Mouse (Mus musculus) regulatory T cell (primary cell): ENCODE data around the gene Grk3.

Experiments used
- in situ Hi-C: fragments of 300-600 bp; cut with MboI, MseI; formaldehyde crosslinking; loops from one replicate; pipeline ENCODE4 v1.15.1; 2025; ENCODE audit warnings: high pct_unique_total_duplicates

Grk3 gene

DNA sequence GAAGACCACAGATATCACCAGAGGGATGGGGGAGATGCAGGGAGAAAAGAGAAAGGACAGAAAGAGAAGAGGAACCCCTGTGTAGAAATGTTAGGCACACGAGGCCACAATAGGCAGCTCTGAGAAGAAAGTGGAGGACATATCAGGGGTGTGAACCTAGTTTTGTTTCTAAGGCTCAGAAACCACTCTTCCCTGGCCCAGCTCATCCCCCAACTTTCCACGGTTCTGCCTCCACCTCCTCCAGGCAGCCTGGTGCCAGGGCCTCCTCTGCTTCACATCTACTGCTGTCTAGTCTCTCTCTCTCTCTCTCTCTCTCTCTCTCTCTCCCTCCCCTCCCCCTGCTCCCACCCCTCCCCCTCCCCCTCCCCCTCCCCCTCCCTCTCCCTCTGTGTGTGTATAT lies 7.1 kb downstream of the Grk3 start:
- in situ Hi-C loops: no loop called here

GRCm38 (mm10) chr5:113006997-113007396 lies 8.6 kb downstream of the Grk3 start:
- in situ Hi-C loops: no loop called here

- in situ Hi-C loops: no loop called here
These were observed 9.6 kb downstream of the Grk3 start for GRCm38 (mm10) chr5:113005941-113006391.

DNA sequence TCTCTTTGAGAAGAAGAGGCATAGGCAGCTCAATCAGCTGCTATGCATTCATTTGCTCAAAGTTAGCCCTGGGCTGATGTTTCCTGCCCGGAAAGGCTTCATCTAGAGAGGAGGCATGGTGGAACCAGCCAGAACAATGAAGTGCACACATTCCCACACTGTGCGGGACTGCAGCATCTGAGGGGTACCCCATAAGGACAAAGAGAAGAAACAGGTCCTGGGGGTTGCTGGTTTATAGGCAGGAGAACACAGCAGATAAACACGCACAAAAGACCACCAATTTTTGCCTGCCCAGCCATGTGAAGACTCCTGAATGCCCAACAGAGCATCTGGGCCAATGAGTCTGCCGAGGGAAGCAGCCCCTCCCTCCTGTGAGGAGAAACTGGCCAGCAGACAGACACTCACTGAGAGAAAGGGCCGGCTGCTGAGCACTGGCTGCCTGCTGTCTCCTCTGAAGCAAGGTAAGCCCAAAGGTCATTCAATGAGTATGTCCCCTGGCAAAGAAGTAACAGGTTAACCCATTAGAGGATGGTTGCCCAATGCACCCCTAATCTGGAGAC lies 12.7 kb downstream of the Grk3 start:
- in situ Hi-C loops: no loop called here

DNA sequence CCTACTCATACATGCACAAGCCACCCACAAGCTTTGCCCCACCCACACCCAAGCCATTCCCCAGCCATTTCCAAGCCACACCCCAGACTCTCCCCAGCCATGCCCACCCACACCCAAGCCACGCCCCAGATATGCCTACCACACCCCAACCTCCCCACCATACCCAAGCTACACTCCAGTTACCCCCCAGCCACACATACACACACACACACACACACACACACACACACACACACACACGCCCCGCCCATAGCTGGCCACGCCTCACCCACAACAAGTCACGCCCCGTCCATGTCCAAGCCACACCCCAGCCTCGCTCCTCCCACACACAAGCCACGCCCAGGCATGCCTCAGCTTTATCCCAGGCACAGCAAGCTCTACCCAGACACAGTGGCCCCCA lies 16.4 kb downstream of the Grk3 start:
- in situ Hi-C loops: no loop called here

DNA sequence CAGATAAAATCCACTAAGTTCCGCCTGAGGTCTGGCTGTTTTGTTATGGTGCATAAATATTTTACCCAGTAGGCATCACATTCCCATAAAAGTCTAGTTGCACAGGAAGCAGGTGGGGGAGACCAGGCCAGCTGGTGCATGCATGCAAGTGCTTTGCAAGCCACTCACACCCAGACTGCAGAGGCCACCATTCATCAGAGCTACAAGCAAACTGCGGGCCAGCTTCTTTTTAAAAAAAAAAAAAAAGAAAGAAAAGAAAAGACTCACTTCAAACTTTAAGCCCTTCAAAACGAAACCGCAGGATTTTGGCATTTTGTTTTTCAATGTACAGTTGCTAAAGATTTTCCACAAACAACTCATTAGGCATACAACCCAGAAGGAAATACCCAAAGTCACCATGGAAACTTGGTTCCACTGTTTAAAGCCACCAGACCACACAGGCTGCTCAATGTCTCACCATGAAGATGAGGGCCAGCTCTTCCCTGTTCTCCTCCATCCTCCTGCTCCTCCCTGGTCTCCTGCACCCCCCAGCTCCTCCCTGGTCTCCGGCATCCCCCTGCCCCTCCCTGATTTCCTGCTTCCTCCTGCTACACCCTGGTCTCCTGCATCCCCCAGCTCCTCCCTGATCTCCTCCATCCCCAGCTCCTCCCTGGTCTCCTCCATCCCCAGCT lies 17.9 kb downstream of the Grk3 start:
- in situ Hi-C loops: no loop called here

- in situ Hi-C loops: no loop called here
These were observed 24.3 kb downstream of the Grk3 start for GRCm38 (mm10) chr5:112991245-112991644.

DNA sequence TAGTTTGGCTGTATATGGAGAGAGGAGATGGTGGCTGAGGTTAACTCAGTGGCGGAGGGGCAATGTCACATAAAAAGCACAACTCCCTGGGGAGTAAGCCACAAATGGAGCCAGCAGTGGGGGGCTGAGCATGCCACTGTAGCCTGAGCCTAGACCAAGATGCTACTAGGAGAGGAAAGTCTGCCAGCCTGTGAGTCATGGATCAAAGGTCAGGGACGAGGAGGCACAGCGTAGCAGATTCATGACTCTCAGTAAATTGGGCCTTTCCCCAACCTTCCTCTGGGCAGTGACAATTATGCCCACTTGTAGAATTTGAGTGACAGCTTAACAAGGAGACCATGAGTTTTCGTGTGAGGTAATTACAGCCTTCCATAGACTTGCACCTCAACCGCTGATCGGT lies 33.7 kb downstream of the Grk3 start:
- in situ Hi-C loops: no loop called here

DNA sequence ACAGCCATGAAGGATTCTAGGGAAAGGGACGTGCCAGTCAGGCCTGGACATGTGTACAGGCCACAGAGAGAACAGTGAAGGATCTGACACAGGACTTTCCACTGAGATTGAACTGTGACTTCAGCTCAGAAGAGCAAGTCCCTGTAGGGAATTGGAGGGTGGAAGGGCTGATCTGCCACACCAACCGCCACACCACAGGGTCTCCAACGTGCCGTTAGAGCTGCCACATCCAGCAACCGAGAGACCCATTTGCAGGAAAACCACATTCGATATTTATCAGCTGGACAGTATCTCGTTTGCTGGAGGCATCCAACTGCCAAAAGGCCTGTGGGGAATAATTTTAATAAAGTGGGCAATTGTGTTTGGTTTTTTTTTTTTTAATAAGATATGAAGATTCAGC lies 35.9 kb downstream of the Grk3 start:
- in situ Hi-C loops: no loop called here

DNA sequence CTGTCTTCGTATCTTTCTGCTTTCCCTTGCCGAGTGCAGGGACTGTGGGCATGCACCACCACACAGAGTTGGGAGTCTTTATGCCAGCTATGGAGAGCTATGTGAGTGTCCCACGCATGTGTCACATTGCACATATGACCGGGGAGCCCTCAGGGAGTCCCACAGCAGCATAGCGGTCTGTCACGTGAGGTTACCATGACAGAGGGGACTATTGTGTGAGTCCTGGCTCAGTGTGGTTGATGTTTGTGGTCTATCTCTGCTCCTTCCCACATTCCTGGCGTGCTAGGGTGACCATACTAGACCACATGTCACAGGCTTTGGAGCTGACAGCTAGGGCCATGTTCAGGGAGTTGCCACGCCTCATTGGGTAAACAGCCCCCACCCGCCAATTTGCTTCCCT lies 36.4 kb downstream of the Grk3 start:
- in situ Hi-C loops: no loop called here

DNA sequence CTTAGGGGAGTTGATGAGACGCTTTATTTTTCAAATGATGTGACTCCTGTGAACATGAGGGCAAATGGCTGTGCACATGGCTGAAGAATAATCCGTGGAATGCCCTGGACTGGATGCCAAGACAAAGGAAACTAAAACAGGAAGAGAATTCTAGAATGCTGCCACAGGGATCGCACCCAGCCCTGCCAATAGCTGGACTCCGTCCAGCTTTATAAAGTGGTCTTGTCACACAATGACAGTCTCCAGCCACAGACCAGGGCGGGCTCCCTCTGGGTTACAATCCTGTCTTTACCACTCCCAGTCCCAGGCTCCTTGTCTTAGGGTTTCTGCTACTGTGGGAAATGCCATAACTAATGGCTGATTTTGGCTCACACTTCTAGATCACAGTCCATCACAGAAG lies 38.5 kb downstream of the Grk3 start:
- in situ Hi-C loops: no loop called here

DNA sequence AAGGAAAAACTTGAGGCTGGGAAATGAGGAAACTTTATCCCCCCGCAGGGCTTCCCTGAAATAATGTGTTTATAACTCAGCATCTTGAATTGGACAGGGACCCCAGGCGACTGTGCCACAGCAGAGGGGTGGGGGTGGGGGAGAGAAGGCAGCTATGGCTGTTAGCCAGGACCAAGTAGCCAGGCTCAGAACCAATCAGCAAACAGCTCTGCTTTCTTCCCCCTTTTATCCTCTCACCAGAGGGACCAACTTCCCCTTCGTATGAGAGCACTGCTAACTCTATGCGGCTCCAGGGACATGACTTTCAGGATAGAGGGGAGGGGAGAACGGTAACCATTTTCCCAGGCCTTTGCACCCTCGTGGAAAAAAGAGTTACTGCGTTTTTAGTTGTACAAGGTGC lies 42.0 kb downstream of the Grk3 start:
- in situ Hi-C loops: no loop called here

GRCm38 (mm10) chr5:112972297-112972696 lies 43.3 kb downstream of the Grk3 start:
- in situ Hi-C loops: no loop called here

GRCm38 (mm10) chr5:112963495-112963894 lies 52.1 kb downstream of the Grk3 start:
- in situ Hi-C loops: no loop called here

- in situ Hi-C loops: no loop called here
These were observed 53.4 kb downstream of the Grk3 start for GRCm38 (mm10) chr5:112962166-112962565.

- in situ Hi-C loops: no loop called here
These were observed 54.7 kb downstream of the Grk3 start for GRCm38 (mm10) chr5:112960911-112961310.

GRCm38 (mm10) chr5:112958293-112958692 lies 57.3 kb downstream of the Grk3 start:
- in situ Hi-C loops: no loop called here

DNA sequence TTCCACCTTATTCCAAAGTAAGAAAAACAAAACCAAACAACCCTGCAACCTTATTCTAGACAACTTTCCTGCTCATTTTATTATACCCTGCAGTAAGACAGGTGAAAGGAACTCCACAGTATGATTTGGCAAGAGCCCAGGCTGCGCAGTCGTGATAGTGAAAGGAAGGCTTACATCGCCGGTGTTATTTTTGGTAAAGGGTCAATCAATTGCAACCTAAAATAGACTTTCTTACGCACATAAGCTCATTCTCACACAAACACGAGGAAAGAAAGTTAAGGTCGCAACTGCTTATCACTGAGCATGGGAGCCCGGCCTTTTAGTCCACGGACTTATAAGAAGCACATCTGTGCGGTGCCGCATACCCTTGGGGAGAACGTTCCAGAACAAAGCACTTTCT lies 58.8 kb downstream of the Grk3 start:
- in situ Hi-C loops: no loop called here

DNA sequence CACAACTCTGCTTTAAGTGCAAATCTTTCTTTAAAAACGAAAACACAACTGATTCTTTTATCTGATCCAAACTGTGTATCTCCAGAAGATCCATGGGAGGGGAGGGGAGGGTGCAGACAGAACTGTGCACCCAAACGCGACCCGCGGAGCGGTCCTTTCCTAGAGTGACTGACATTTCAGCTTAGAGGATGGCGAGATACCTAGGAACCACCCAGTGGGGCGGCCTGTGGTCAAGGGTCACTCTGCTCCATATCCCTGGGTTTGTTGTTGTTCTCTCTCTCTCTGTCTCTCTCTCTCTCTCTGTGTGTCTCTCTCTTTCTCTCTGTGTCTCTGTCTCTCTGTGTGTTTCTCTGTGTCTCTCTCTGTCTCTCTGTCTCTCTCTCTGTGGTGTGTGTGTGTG lies 59.2 kb downstream of the Grk3 start:
- in situ Hi-C loops: no loop called here

DNA sequence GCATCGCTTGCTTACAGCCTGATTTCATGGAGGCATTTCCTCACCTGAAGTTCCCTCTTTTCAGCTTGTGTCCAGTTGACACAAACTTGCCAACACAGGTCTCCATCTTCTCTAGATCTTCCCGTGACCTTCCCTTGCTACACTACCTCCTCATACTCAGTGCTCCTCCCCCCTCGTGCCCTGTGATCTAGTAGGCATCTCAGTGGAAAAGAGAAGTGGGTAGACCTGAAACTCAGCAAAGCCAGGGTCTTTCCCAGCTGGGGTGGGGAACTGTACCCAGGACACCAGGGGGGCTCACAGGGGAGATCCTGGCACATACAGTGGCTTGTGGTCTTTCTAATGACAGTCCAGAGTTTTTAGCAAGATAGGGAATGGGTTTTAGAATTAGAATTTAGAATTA lies 64.7 kb downstream of the Grk3 start:
- in situ Hi-C loops: no loop called here

DNA sequence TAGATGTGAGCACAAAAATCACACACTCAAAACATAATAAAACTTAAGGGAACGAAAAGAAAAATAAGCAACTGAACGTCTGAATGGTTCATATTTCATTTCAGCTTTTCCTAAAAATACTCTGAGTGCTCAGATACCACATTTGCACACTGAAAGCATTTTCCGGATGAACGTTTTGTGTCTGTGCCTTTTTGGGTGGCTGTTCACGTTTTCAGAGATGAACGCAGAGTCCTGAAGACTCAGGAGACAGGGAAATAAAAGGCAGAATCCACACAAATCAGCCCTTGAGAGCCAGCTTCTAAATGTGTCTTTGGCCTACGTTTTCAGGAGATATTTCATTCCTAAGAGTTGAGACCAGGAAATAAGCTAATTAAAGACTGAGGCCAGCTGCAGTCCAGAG lies 69.7 kb downstream of the Grk3 start:
- in situ Hi-C loops: no loop called here

DNA sequence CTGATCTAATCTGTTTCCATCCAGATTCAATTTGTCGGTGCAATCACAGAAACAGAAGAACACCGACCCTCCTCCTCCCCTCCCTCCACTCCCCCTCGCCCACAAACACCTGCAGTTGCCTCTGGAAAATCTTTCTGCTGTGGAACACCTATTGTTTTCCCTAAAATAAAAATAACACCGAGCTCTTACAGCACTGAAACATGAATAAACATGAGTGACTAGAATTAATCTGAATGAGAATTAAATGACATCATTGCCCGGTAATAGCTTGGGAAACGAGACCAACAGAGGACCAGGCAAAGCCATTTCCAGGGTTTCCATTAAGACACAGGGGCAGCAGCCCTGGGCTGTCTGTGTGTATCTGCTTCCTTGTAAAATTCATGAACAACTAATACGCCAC lies 73.3 kb downstream of the Grk3 start:
- in situ Hi-C loops: no loop called here

- in situ Hi-C loops: no loop called here
These were observed 74.6 kb downstream of the Grk3 start for GRCm38 (mm10) chr5:112941001-112941400.

DNA sequence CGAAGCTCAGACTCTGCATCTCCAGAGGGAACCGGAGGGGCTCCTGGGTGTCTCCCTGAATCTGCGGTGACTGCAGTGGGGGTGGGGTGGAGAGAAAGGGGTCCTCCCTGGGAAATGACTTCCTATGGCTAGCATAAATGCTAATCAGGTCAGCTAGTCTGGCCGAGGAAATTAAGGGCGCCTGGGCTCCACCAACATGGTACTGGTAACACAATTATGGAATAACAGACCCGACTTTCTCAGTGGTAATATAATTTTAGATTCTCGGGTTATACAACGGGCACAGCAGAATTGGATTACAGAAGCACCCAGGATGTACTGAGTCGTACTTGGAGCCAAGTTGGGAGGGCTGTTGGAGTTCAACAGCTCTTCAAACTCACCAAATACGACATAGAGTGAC lies 79.0 kb downstream of the Grk3 start:
- in situ Hi-C loops: no loop called here
